Mouse (Mus musculus) hindbrain, postnatal 0 days (tissue): ENCODE measurements around the gene Susd1. TPM values are rescaled to one million over a fixed set of nuclear protein-coding genes. Genes with fewer than 3 reads are reported as not detected.

Experiments used
- ATAC-seq: fragments of 200-750 bp; cut with Nextera tagmentation; 2 replicates; pipeline ENCODE4 v1.8.0; 2017; ENCODE audit warnings: mild to moderate bottlenecking, moderate TSS enrichment, moderate library complexity
- DNase-seq: peaks from one replicate; pipeline ENCODE4 v3.0.0-alpha.2; 2015; ENCODE audit warnings: low spot score
- H3K27ac ChIP-seq: fragments of 300-500 bp; sonication (generic); 2 replicates; pipeline ENCODE4 v1.5.1; 2014; ENCODE audit warnings: mild to moderate bottlenecking
- H3K27me3 ChIP-seq: fragments of 300-500 bp; sonication (generic); 2 replicates; pipeline ENCODE4 v1.6.1; 2014; ENCODE audit warnings: low read length, mixed read lengths; ENCODE audit not compliant: insufficient read depth
- H3K36me3 ChIP-seq: fragments of 300-500 bp; sonication (generic); 2 replicates; pipeline ENCODE4 v1.6.1; 2014; ENCODE audit warnings: low read length, mixed read lengths; ENCODE audit not compliant: insufficient read depth
- H3K4me1 ChIP-seq: fragments of 300-500 bp; sonication (generic); 2 replicates; pipeline ENCODE4 v1.6.1; 2014; ENCODE audit warnings: antibody characterized with exemption, low read length, mixed read lengths; ENCODE audit not compliant: insufficient read depth
- H3K4me2 ChIP-seq: fragments of 300-500 bp; sonication (generic); 2 replicates; pipeline ENCODE4 v1.6.1; 2014; ENCODE audit warnings: low read depth, mild to moderate bottlenecking, low read length, moderate library complexity, mixed read lengths
- H3K4me3 ChIP-seq: fragments of 300-500 bp; sonication (generic); 2 replicates; pipeline ENCODE4 v1.5.1; 2014; ENCODE audit warnings: low read length
- H3K9ac ChIP-seq: fragments of 300-500 bp; sonication (generic); replicated peaks from 2 replicates; pipeline ENCODE4 v1.6.1; 2014; ENCODE audit warnings: mild to moderate bottlenecking, low read length, moderate library complexity, mixed read lengths
- H3K9me3 ChIP-seq: fragments of 300-500 bp; sonication (generic); 2 replicates; pipeline ENCODE4 v1.6.1; 2016; ENCODE audit warnings: low read length, mixed read lengths
- CTCF ChIP-seq: IDR thresholded peaks from 2 replicates; pipeline ENCODE4 v1.5.1; 2016; ENCODE audit warnings: antibody characterized with exemption, control low read depth, low read depth
- WGBS: fragments of 180-500 bp; shearing (Covaris S2); extraction: QIAGEN DNeasy Blood & Tissue Kit; methylation state at CpG from one replicate; pipeline ENCODE4 v1.1.7; 2014; 5-methylcytosine and 5-hydroxymethylcytosine counted together
- polyA plus RNA-seq: library from polyadenylated mRNA; unstranded; fragments of >200 nt; fragmentation: Nextera tagmentation; extraction: Ambion mirVana; gene quantifications from 2 replicates; pipeline ENCODE4 v1.2.1, GENCODE M21; 2015
- total RNA-seq: library from RNA; depleted of rRNA; stranded (reverse); fragments of >200 nt; gene quantifications from 2 replicates; pipeline ENCODE4 v1.2.3, GENCODE M21; 2014

Susd1 gene
- total and polyA plus RNA-seq, 2 experiments from 2014 or later, result 2.7 to 10.8 TPM

DNA sequence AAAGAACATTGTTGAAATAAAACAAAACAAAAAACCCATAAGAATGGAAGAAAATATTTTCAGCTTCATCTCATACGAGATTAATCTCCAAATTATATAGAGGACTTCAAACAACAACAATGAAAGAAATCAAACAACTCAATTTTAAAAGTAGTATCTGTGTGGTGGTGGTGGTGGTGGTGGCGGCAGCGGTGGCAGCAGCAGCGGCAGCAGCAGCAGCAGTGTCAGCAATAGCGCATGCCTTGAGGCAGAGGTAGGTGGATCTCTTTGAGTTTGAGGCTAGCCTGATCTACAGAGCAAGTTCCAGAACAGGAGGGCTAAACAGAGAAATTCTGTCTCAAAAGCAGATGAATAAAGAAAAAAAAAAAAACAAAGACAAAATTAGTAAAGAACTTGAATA is 110.4 kb downstream of the Susd1 start:
- no peaks in the 10 kb centered on the region; the same call in 1 of the 2 replicates for H3K4me1 ChIP-seq
- H3K36me3 ChIP-seq, result no peaks in the 10 kb centered on the region
- H3K9me3 ChIP-seq, result no peaks in the 10 kb centered on the region
- no peak overlapping the region for H3K27ac ChIP-seq
- H3K4me3 ChIP-seq, result no peak overlapping the region
- H3K4me2 ChIP-seq, result no peak overlapping the region
- H3K9ac ChIP-seq, result no peak overlapping the region
- no peaks in the 10 kb centered on the region for H3K27me3 ChIP-seq
- ATAC-seq (no peak), DNase-seq (no peak)
- TF ChIP-seq CTCF, result no peak
- 90% methylated on average over 5 of the region's 5 CpGs for WGBS

DNA sequence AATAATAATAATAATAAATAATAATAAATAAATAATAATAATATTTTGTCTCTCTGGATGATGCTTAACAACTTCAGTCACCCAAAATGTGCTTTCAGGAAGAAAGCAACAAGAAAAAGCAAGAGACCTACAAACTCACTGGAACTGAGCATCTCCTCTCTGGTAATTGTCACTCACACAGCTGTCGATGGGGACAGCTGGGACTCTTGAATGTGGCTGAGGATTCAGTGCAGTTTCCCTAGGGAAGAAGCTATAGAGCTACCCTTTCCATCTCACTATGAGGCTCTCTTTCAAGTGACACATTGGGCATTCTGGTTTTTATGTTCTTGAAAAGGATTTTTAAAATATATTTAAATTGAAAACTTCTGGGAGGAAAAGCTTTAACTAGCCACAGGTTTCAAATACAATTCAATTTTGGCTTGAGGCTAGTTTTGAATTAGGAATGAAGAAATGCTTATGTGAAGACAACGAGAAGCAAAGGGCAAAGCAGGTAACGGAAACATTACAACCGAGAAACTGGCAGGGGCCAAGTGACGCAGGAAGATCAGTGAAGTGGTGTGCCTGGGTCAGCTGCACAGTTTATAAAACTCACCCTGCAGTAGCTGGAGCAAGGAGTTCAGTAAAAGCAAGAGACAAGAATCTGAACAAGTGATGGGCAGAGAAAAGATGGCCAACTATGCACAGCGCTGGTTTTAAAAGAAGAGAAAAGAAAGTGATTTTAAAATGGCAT is 112.2 kb downstream of the Susd1 start:
- ATAC-seq (no peak), DNase-seq (no peak)
- Histone ChIP-seq H3K4me1 (no peaks in the 10 kb centered on the region), H3K4me2 (no peak overlapping the region), H3K36me3 (no peaks in the 10 kb centered on the region), H3K9me3 (no peaks in the 10 kb centered on the region), H3K27me3 (no peaks in the 10 kb centered on the region), H3K4me3 (no peak overlapping the region), H3K27ac (no peak overlapping the region), H3K9ac (no peak overlapping the region)
- WGBS, result 86% methylated on average over 6 of the region's 6 CpGs
- TF ChIP-seq CTCF, result no peak

DNA sequence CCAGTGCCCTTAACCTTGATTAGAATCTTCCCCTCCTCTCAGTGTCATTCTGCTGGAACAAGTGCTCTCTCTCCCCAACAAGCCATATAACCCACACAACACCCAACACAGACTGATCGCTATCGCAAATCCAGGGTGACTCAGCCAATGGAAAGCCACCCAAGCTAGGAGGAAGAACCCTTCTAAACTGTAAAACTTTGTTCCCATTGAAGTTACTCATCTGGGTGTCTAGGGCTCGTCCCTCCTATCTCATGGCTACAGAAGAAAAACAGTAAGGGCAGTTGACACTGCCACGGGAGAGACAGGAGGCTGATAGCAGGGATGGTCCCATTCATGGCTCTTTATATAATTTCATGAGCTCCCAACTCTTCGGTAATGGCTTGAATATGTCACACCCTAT is 114.1 kb downstream of the Susd1 start:
- Histone ChIP-seq H3K27me3 (no peaks in the 10 kb centered on the region), H3K27ac (no peak overlapping the region), H3K4me1 (no peaks in the 10 kb centered on the region), H3K9me3 (no peaks in the 10 kb centered on the region), H3K36me3 (no peaks in the 10 kb centered on the region), H3K9ac (no peak overlapping the region), H3K4me3 (no peak overlapping the region), H3K4me2 (no peak overlapping the region)
- DNase-seq (no peak), ATAC-seq (no peak)
- 91% methylated on average over 5 of the region's 5 CpGs for WGBS
- TF ChIP-seq CTCF, result no peak

DNA sequence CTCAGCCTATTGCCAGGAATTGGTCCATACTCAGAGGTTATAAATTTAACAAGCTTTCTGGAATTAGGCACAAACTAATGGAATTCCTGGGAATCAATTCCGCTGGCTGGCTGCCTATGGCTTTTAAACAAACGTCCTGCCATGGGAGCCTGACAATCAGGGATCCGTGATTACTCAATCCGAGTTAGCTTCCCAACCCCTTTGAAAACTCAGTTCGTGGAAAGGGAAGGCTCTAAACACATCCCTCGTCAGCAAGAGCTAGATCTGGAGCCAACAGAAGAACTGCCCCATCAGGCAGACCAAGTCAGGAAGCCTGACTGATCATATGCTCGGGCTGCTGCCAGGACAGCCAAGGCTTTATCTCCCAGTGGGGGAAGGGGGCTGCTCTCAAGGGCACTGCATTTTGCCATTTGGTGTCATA is 115.2 kb downstream of the Susd1 start:
- no peak overlapping the region for H3K9ac ChIP-seq
- ATAC-seq, result no peak
- H3K27ac ChIP-seq, result no peak overlapping the region
- 30% methylated on average over 7 of the region's 7 CpGs for WGBS
- TF ChIP-seq CTCF, result no peak
- H3K27me3 ChIP-seq, result no peaks in the 10 kb centered on the region
- no peak overlapping the region for H3K4me2 ChIP-seq
- no peak overlapping the region for H3K4me3 ChIP-seq
- no peaks in the 10 kb centered on the region for H3K4me1 ChIP-seq
- peak; percentile 1 for DNase-seq
- no peaks in the 10 kb centered on the region for H3K9me3 ChIP-seq
- H3K36me3 ChIP-seq, result no peaks in the 10 kb centered on the region

DNA sequence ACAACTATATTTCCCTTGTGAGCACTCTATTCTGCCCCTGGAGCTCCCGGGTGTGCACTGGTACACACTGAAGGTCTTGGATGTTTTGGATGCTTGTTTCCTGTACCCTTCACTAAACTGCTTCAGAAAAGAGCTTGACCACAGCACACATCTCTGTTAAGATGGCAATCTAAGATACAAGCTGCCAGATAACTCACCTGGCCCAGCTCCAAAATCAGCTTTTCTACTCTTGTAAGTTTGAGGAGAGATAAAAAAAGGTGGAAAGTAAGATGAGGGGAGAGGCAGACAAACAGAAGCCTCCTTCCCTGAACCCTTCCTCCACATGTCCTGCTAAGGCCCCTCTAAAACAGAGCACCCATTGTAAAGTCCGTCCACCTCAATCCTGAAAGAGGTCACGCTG is 115.7 kb downstream of the Susd1 start:
- no peaks in the 10 kb centered on the region for H3K4me1 ChIP-seq
- H3K27ac ChIP-seq, result no peak overlapping the region
- H3K36me3 ChIP-seq, result no peaks in the 10 kb centered on the region
- no peaks in the 10 kb centered on the region for H3K9me3 ChIP-seq
- H3K9ac ChIP-seq, result no peak overlapping the region
- H3K4me3 ChIP-seq, result no peak overlapping the region
- WGBS, result 53% methylated on average over 3 of the region's 3 CpGs
- no peak for TF ChIP-seq CTCF
- H3K27me3 ChIP-seq, result no peaks in the 10 kb centered on the region
- ATAC-seq, result no peak
- no peak for DNase-seq
- no peak overlapping the region for H3K4me2 ChIP-seq

- Histone ChIP-seq H3K36me3 (no peaks in the 10 kb centered on the region), H3K9ac (no peak overlapping the region), H3K4me2 (no peak overlapping the region), H3K4me3 (no peak overlapping the region), H3K27ac (no peak overlapping the region), H3K9me3 (no peaks in the 10 kb centered on the region), H3K4me1 (no peaks in the 10 kb centered on the region), H3K27me3 (no peaks in the 10 kb centered on the region)
- no peak for DNase-seq
- TF ChIP-seq CTCF, result no peak
- WGBS, result 67% methylated on average over 6 of the region's 6 CpGs
- ATAC-seq, result no peak
These were observed 116.4 kb downstream of the Susd1 start for GRCm38 (mm10) chr4:59322056-59322455.
